Mouse (Mus musculus) gastrocnemius, postnatal 4 days (tissue): ENCODE results near the gene Strn3. TPM values are rescaled to one million over a fixed set of nuclear protein-coding genes. Genes with fewer than 3 reads are reported as not detected.

Source experiments
- DNase-seq, 2 experiments: peaks; one replicate each; pipeline ENCODE4 v3.0.0; 2021 to 2022; ENCODE audit warnings: low spot score in 2 of 2, mixed read lengths in 2 of 2
- long read RNA-seq, 2 experiments: library from polyadenylated mRNA; stranded (forward); transcript quantifications; one replicate each; pipeline ENCODE4 v2.0.0; 2021
- total RNA-seq, 2 experiments: library from RNA; stranded (reverse); gene quantifications; 2 replicates each; pipeline ENCODE4 v1.2.3; 2021

Gene Strn3
- 100 to 1,000 TPM; 137 to 152 TPM for total RNA-seq
- long read RNA-seq, experiment 1, transcript Strn3-201 (18 exons, 3,046 nt), result minor isoform, 8 of 261 reads
- long read RNA-seq, experiment 1, transcript Strn3-202 (16 exons, 2,791 nt), result major isoform, 191 of 261 reads
- long read RNA-seq, experiment 1, partial matches to known transcripts, result 6 of 261 reads
- long read RNA-seq, experiment 1, other reads (novel, unspliced or antisense), result 56 of 261 reads
- long read RNA-seq, experiment 2, transcript Strn3-202 (16 exons, 2,791 nt), result major isoform, 230 of 317 reads
- long read RNA-seq, experiment 2, partial matches to known transcripts, result 13 of 317 reads
- long read RNA-seq, experiment 2, other reads (novel, unspliced or antisense), result 72 of 317 reads

DNA sequence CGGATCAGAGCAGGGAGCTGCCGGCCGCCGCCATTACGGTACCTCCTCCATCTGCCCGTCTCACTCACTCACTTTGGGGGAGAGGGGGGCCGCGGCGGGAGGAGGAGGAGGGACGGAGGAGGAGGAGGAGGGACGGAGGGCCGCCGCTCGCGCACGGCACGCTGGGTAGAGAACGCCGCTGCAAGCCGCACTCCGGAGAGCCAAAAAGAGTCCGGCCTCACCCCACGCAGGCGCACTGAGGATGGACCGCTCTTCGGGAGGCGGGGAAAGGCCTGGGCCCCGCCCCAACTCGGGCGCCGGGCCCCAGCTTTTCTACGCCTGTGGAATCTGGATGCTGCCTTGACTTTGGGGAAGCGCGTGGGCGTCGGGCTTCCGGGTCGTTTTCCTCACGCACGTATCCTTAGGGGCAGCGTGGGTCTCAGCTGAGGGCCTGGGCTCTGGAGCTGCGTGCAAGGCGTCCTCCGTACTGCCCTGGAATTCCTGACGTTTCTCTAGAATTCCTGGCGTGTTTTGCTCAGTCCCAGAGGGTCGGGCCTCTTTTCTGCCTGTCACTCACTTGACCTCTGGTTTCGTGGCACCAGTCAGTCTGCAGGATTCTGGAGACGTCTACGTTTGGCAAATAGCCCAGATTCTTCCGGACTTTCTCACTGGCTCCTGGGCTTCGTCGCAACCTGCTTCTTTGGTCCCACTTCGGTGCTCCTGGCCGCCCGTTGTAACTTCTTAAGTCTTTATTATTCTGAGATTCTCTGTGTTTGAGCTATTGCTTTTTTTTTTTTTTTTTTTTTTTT lies at the start of gene Strn3:
Strn3 (minus strand) TSS at position 53 of the 788 bp plus-strand sequence.
- peak; percentile 93 to 96 for DNase-seq

DNA sequence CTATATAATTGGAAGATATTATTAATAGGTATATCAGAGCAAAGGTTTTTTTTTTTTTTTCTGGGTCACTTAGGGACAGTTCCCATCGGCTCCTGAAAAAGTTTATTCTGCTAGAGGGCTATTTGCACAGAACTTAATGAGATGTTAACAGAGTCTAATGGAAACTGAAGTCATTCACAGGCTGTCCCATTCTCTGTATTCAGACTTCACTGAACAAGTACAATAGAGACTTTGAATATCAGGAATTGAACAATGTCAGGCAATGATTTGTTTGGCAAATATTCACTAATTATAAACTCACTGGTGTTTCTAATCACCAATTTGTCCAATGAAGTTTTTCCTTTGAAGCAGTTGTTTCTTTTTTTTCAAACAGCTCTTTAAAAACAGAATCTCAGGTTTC lies 45.1 kb upstream of the Strn3 start:
- DNase-seq, result no peak

DNA sequence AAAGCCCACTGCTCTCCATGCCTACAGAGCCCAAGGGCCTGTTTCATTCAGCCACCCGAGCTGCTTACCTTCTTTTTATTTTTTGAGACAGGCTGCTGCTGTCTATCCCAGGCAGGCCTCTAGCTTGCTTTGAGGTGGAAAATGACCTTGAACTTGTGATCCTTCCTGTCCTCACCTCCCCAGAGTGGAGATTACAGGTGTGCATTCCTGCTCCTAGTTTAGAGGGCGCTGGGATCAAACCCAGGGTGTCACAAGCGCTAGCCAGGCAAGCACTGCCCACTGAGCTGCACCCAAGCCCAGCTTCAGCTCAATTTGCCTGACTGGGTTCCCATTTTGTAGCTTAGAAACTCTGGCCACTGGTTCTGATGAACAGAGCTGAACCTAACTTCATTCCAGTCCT lies 44.7 kb upstream of the Strn3 start:
- no peak for DNase-seq

DNA sequence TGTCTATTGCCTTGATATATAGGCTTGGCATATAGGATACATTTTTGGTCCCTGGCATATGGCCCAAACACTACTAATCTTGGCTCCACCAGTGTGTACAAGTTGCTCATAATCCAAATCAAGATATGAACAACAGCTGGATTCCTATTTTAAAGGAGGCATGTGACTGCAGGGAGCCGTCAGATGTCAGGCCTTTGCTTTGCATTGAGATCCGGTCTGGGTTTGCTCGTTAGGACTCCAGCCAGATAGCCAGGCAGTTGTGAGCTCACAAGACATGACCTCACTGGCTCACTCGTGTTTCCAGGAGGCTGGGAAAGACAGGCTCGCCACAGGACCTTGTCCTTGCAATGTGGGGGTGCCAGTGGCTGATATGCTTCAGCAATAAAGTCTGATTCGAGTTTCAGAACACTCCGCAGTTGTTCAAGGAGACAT lies 44.2 kb upstream of the Strn3 start:
- no peak for DNase-seq

DNA sequence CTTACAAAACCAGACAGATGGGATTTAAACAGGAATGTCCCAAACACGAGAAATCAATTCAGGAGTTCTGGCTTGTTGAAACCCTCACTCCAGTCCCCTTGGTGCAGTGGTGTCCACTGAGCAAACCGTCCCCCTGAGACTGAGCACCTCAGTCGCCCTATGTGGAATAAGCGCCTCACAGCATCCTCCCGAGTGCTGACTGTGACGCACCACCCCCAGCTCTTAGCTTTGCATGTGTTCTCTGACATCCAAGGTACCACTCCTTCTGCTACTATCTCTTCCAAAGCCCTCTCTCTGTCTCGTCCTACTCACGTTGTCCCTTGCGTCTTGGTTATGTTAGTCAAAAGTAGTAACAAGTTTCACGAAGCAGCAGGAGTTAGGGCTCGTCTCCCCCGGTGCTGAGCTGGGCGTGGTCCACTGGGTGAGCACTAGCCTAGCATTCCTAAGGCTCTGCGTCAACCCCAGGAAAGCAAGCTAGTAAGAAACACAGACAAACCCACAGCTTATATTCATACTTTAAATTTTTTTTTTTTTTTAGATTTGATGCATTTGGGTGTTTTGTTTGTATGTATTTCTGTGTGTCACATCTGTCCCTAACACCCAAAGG lies 43.0 kb upstream of the Strn3 start:
- no peak for DNase-seq

DNA sequence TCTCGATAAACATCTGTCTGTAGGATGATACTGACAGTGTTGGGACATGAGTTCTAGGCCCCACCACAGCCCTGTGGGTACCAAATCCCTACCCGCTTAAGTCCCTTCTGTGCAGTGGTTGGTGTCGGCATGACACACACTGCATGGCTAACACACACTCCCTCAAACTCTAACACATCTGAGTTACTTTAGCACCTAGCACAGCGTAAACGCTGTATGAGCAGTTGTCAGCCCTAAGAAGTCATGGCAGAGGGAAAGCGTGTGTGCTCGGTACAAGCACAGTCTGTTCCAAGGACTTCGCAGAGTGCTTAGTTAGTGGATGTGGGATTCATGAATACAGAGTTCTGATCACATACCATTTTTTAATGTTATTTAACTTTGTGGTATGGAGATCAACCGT lies 38.1 kb upstream of the Strn3 start:
- no peak for DNase-seq

DNA sequence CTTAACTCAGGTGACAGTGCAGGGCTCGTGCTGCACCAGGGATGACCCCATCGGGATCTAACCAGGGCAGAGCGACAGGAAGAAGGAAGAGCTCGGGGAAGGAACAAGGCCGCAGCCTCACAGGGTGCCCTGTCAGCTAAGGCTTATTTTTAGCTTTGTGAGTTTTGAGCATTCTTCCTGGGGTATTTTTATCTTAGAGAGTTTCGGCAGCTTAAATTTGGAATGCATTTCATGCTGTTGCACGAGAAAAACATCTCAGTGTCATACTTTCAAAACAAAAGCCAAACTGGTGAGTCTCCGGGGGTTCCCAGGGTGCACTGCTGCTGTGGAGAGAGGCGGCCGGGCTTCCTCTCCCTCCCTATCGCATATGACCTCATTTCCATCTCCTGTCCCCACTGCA lies 37.4 kb upstream of the Strn3 start:
- peak; percentile 43 to 65 for DNase-seq

DNA sequence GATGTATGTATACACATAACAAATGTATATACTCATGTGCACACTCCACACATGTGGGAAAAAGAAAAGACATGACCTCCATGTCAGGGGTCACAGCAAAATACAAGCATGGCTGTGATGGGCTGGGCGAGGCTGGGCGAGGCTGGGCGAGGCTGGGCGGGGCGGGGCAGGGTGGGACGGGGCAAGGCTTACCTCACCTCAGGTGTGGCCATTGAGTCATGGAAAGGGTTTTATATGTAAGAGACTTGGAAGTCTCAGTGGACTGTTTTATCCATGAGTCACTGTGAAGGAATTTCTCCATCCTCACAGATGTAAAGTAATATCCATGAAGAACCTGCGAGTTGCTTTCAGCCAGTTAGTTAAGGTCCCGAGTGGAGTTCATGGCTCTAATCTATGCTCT lies 30.1 kb upstream of the Strn3 start:
- no peak for DNase-seq

DNA sequence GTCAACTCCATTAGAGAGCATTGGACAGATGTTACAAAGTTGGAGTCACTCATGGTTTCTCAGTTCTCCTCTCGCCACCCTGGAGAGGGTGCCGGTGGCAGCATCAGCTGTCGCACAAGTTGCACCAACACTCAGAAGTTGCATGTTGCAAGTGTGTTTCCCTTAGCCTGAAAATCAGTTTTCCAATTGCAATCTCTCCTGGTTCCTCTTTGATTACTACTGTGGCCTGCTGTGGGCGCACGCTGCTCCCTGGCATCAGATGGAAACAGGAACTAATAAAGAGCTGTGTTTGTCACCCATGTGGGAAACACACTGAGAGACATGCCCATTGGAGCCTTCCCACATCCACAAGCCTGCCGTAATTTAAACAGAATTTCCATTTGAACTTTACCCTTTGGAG lies 26.9 kb upstream of the Strn3 start:
- no peak for DNase-seq

DNA sequence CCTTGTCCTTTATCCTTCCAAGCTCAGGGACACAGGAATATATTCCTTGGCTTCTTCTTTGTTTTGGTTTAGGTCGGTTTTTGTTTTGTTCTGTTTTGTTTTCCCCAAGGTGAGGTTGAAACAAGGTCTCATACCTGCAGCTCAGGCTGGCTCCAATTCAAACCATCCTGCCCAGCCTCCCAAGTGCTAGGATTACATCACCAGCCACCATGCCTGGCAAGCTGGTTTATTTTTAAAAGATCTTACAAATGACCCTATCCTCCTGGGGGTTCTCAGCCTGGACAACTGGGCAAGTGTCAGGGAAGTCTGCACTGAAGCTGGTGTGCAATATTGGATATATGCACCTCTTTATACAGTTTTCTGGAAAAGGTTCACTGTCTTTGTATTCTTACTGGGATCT lies 21.0 kb upstream of the Strn3 start:
- DNase-seq, result no peak

DNA sequence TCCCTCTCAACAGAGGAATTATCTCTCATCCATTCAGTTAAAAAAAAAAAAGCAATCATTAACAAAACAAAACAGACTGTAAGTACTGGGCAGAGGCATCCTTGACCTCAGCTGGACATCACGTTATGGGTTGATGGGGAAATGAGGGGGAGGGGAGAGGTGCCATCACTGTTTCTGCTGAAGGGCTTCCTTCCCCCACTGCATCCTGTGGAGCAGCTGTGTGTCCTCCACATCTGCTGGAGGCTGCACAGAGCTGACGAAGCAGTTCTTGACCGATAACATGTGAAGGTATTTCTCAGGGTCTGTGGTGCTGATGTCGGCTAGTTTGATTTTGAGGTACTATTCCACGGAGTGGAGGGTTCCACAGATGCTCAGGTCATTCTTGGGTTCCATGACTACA lies 18.5 kb upstream of the Strn3 start:
- no peak for DNase-seq

DNA sequence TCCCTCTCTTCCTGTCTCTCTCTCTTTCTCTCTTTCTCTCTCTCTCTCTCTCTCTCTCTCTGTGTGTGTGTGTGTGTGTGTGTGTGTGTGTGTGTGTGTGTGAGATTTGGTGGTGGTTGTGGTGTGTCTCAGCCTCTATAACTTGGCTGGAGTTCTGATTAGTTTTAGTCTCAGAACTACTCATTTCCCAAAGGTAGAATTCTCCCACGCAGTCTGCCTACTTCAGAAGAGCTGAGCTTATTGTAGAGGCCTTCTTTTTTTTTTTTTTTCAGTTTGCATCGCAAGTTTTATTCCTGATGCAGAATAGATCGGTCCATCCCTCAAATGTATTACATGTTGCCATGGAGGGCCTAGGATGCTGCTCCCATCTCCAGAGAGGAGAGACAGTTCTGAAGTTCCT lies 18.0 kb upstream of the Strn3 start:
- DNase-seq, result no peak

DNA sequence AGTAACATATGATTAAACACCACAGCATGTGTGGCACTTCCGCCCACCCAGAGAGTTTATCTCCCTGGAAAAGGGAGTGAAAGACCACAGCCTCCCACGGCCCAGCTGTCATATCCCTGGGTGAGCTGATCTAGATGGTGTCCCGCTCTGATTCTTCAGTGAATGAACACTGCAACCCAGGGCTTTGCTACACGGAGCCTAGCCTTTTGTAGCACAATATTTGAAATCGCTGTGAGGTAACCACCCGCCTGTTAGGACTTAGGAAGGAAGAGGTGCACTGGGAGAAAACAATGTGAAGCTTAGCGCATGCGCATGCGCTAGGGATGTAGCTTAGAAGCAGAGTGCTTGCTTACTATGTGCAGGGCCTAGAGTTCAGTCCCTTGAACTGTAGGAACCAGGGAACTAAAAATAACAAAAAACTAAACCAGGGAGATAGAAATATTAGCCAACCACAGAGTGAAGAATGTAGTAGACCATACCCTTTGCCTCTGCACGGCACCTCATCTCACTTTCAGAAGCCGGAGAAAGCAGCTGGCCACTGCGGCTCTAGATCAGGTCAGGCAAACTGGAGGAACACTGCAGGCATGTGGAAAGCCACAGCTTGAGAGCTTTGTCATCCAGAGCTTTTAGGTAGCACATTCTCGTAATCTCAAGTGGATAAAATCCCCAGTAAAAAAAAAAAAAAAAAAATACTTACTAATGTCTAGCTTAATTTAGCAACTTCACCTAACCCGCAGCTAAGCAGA lies 17.4 kb upstream of the Strn3 start:
- no peak for DNase-seq

DNA sequence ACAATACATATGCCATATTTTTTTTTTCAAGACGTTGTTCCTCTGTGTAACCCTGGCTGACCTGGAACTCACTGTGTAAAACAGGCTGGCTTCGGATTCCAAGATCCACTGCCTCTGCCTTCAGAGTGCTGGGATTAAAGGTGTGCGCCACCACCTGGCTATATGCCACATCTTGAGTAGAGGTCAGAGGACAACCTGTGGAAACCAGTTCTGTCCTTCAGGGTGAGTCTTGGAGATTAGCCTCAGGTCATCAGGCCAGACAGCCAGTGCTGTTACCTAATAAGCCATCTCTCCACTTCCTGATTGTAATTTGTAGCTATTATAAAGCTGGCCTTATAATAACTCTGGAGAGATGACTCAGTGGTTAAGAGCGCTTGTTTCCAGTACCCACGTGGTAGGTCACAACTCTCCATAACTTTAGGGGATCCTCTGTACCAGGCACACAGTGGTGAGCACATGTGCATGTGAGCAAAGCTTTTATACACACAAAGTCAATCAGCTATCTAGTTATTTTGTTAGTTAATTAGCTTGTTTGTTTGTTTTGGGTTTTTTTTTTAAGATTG lies 15.1 kb upstream of the Strn3 start:
- DNase-seq, result no peak

DNA sequence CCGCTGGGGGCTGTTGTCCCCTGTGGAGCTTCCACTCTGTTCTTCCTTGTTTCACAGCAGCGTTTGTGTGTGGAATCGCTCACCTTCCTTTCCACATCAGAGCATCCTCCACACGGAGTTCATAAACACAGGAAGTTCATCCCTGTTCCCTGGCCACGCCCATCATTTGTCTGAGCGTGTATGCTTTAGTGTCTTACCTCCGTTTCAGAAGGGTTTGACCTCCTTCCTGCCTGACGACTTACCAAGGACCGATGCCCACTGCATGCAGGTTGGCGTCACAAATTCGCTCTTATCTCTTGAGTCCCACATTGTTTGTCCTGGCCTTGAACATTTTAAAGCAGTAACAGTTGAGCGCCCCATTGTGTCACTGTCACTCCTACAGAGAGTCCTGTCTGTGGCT lies 14.1 kb upstream of the Strn3 start:
- no peak for DNase-seq

DNA sequence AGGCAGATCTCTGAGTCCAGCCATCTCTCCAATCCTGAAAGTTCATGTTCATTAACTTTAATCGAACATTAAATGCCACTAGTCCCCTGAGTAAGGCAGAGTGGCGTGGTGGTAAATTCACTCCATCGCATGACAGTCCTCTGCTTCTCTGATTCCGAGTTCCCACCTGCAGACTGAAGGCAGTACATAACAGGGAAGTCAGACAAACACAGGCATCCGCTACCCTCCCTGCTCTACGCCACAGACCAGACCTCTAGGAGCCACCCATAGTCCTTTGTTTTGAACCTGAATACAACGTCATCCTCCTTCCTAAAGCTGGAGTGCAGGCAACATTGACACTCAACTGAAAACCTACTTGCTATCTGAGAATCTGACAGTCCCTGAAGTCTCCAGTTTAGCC lies 12.9 kb upstream of the Strn3 start:
- DNase-seq, result no peak

DNA sequence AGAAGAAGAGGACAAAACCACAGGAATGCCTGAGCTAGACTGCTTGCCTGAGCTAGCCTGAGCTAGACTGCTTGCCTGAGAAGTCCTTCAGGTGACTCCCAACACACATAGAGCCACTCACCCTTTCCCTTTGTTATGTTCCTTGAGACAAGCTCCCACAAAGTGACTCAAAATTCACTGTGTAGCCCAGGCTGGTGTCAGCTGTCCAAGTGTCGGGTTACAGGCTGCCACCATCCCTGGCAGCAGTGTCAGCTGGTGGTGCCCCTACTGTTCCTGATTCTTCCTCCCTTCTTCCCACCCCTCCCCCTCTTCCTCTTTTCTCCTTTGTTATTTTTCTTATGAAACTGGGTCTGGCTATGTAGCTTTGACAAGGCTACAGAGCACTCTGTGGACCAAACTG lies 12.2 kb upstream of the Strn3 start:
- no peak for DNase-seq

DNA sequence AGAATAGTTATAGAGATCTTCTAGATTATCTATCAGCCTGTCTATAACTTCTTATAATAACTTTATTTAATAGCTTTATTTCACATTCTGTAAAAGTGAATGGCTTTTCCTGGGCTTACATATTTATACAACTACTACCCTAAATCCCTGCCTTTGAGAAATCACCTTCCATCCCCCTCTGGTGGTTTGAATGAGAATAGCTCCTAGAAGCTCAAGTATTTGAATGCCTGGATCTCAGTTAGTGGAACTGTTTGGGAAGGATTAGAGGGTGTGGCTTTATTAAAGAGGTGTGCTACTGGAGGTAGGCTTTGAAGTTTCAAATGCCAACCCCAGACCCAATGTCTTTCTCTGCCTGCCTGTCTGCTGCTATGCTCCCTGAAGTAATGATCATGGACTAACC lies 10.0 kb upstream of the Strn3 start:
- DNase-seq, result no peak

DNA sequence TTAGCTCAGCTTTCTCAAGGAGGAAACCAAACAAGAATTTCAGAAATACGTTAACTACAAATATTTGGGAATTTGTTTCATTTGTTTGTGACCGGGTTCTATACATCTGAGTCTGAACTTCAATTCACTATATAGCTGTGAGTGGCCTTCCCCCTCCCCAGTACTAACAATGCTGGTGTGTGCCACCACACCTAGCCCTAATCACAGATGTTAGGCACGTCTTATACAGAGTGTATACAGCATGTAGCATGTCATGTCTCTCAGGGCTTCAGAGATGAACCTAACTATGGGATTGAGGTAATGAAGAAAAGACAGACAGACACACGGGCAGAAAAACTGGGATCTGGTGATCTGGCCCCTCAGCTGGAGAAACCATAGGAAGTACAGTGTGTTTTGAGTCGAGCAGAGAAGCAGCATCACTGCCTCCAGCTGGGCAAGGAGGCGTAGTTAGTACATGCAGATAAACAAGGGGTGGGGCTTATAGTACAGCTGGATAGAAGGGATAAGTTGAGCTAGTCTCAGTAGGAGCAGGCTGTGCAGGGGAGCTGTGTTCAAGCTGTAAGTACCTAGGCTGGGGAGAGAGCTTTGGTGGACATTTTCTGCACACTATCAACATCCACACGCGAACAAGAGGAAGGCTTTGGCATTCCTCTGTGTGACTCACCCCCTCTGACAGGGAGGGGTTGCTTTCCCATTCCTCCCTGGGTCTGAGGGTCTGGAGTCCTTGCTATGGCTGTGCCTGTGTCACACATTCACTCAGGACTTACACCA lies 8.1 kb upstream of the Strn3 start:
- no peak for DNase-seq

DNA sequence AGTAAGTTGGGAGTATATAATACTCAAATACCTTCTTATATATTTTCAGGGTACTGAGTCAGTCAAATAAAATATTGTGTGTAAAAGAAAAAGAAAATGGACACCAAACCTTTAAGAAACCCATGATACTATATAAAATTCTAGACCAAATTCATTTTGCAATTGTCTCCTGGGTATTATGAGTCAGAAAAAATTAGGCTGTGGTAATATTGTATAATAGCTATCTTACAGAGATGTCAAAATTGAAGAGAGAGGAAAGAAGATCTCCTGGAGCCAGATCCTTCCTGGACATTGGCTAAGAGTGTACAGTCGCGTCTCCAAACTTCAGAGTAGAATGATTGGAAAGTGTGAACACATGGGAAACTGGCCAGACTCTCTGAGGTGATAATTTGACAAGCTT lies 4.5 kb upstream of the Strn3 start:
- DNase-seq, result no peak

DNA sequence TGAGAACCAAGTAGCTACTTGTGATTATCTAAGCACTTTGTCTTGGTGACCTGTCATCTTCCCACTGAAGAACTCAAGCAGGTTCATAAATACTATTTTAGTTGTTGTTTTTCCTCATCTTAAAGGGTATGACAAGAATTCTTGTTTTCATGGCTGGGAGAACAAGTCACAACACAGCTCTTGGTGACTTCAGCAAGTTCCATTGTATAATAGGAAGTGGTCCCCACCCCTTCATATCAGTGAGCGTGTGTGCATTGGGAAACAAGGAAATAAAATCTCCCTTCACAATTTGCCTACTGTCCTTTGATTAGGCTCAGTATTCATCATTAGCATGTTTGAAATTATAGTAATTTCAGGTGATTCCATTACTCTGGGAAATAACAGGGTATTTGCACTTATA lies 3.3 kb upstream of the Strn3 start:
- DNase-seq, result no peak
